Mouse (Mus musculus): ENCODE data around the gene Tfb2m. TPM values are rescaled to one million over a fixed set of nuclear protein-coding genes. Genes with fewer than 3 reads are reported as not detected.
A peak's percentile ranks its signal among the peaks of the same experiment; 100 is the strongest.

Tfb2m gene
- total and polyA plus RNA-seq, 3 experiments = 19.3 to 20.9 TPM; not detected in 1

DNA sequence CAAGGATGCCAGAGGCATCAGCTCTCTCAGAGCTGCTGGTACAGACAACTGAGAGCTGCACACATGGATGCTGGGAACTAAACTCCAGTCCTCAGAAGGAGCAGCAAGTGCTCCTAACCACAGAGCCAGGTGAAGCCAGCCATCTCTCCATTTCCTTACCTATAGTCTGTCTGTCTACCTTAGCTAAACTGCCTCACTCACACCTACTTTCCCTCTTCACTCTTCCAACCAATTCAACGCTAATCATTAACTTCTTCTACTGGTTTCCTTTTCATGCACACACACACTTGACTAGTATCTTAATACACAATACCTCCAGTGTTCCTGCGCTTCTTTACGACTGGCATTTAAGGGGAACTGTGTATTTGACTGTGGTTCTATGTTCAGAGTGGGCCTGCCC is 6.2 kb downstream of the Tfb2m start:
- Histone ChIP-seq H3K4me1 (ENCODE audit: control insufficient read depth in 1 of 2, insufficient read depth in 2 of 2, low read length in 2 of 2) (peaks cover 5 to 7% of the 10 kb centered on the region in 2 experiments; a peak in 3 of 4 replicates), H3K27ac (ENCODE audit: control insufficient read depth, low read depth, low read length) (no peak overlapping the region), H3K36me3 (ENCODE audit: control insufficient read depth in 1 of 2, insufficient read depth in 2 of 2, low read length in 2 of 2) (peaks cover 4 to 19% of the 10 kb centered on the region in 2 experiments), H3K79me2 (ENCODE audit: control insufficient read depth, insufficient read depth, low read length, poor library complexity) (peaks cover 18% of the 10 kb centered on the region), H3K9ac (ENCODE audit: control insufficient read depth, low read depth, low read length, poor library complexity, severe bottlenecking) (no peak overlapping the region), H3K9me3 (replicated peaks; ENCODE audit: insufficient read depth, low read length) (no peaks in the 10 kb centered on the region), H3K4me3 (ENCODE audit: control insufficient read depth in 1 of 2, insufficient read depth in 1 of 2, low read depth in 2 of 2, low read length in 2 of 2) (no peak overlapping the region), H3K27me3 (ENCODE audit: control insufficient read depth in 1 of 2, insufficient read depth in 2 of 2, low read length in 2 of 2) (no peaks in the 10 kb centered on the region)
- DNase-seq (ENCODE audit: low read depth, low spot score) = no peak
- TF ChIP-seq POLR2AphosphoS5 (IDR thresholded peaks at IDR 0.05; ENCODE audit: borderline replicate concordance, low read depth, low read length) = no peak
- TF ChIP-seq SMC3 (IDR thresholded peaks at IDR 0.05; ENCODE audit: low read depth, low read length) = no peak
- TF ChIP-seq MAZ (IDR thresholded peaks at IDR 0.05; ENCODE audit: low read depth, low read length) = no peak
- no peak for TF ChIP-seq JUND (IDR thresholded peaks at IDR 0.05; ENCODE audit: low read depth, low read length)
- TF ChIP-seq TBP (IDR thresholded peaks at IDR 0.05; ENCODE audit: low read depth, low read length) = no peak
- no peak for TF ChIP-seq HCFC1 (IDR thresholded peaks at IDR 0.05; ENCODE audit: low read depth, low read length)
- TF ChIP-seq MYC (IDR thresholded peaks at IDR 0.05; ENCODE audit: low read depth, low read length) = no peak
- no peak for TF ChIP-seq USF1 (IDR thresholded peaks at IDR 0.05; ENCODE audit: low read depth, low read length)
- TF ChIP-seq ZMIZ1 (IDR thresholded peaks at IDR 0.05; ENCODE audit: low read depth, low read length) = no peak
- no peak for TF ChIP-seq USF2 (IDR thresholded peaks at IDR 0.05; ENCODE audit: borderline replicate concordance in 1 of 2, insufficient read depth in 1 of 2, low read depth in 1 of 2, low read length in 2 of 2)
- no peak for TF ChIP-seq KAT2A (conservative IDR thresholded peaks at IDR 0.05; ENCODE audit: low read depth, low read length)
- TF ChIP-seq ZKSCAN1 (IDR thresholded peaks at IDR 0.05; ENCODE audit: low read depth, low read length) = no peak
- no peak for TF ChIP-seq TAL1 (IDR thresholded peaks at IDR 0.05; ENCODE audit: low read length)
- TF ChIP-seq BHLHE40 (IDR thresholded peaks at IDR 0.05; ENCODE audit: borderline replicate concordance, low read depth, low read length) = no peak
- TF ChIP-seq EP300 (IDR thresholded peaks at IDR 0.05; ENCODE audit: low read depth in 1 of 2, low read length in 2 of 2) = no peak
- no peak for TF ChIP-seq MEF2A (IDR thresholded peaks at IDR 0.05; ENCODE audit: extremely low read depth, insufficient replicate concordance, low read depth, low read length, poor library complexity, severe bottlenecking)
- no peak for TF ChIP-seq NRF1 (IDR thresholded peaks at IDR 0.05; ENCODE audit: insufficient read depth, low read depth, low read length, poor library complexity, severe bottlenecking)
- no peak for TF ChIP-seq E2F4 (IDR thresholded peaks at IDR 0.05; ENCODE audit: borderline replicate concordance, low read depth, low read length)

DNA sequence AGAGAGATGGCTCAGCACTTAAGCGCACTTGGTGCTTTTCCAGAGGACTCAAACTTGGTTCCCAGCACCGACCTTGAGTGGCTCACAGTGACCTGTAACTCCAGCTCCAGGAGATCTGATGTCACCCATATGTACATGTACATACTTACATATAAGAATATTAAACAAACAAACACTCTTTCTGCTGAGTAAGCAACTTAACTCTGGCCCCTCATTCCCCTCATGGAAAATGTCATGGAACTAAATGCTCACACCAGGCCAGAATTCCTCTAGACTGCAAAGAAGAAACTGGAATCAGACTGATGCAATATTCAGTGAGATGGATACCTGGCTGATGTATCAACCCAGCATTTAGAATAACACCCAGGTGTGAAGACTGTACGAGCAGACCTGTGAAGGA is 7.0 kb downstream of the Tfb2m start:
- TF ChIP-seq EP300 (IDR thresholded peaks at IDR 0.05; ENCODE audit: low read depth in 1 of 2, low read length in 2 of 2) (no peak), NRF1 (IDR thresholded peaks at IDR 0.05; ENCODE audit: insufficient read depth, low read depth, low read length, poor library complexity, severe bottlenecking) (no peak), POLR2AphosphoS2 (IDR thresholded peaks at IDR 0.05; ENCODE audit: low read length) (no peak), CTCF (IDR thresholded peaks at IDR 0.05 in 2 of 3, conservative IDR thresholded peaks at IDR 0.05 in 1 of 3; ENCODE audit: control insufficient read depth in 1 of 3, insufficient read depth in 1 of 3, low read depth in 2 of 3, low read length in 3 of 3, poor library complexity in 1 of 3, severe bottlenecking in 1 of 3) (no peak), MAFK (IDR thresholded peaks at IDR 0.05; ENCODE audit: borderline replicate concordance, low read depth, low read length) (0 out of 2 replicates have a peak, but pooled peaks have one; percentile 57), JUND (IDR thresholded peaks at IDR 0.05; ENCODE audit: low read depth, low read length) (no peak), GABPA (IDR thresholded peaks at IDR 0.05; ENCODE audit: low read depth, low read length) (no peak)

More for the DNA sequence above, 7.0 kb downstream of the Tfb2m start:
- Histone ChIP-seq H3K9ac (ENCODE audit: control insufficient read depth, low read depth, low read length, poor library complexity, severe bottlenecking) (no peak overlapping the region), H3K4me1 (ENCODE audit: control insufficient read depth in 1 of 2, insufficient read depth in 2 of 2, low read length in 2 of 2) (peaks cover 3 to 5% of the 10 kb centered on the region in 2 experiments; a peak in 2 of 4 replicates), H3K79me2 (ENCODE audit: control insufficient read depth, insufficient read depth, low read length, poor library complexity) (peaks cover 11% of the 10 kb centered on the region), H3K27me3 (ENCODE audit: control insufficient read depth in 1 of 2, insufficient read depth in 2 of 2, low read length in 2 of 2) (no peaks in the 10 kb centered on the region), H3K27ac (ENCODE audit: control insufficient read depth, low read depth, low read length) (no peak overlapping the region), H3K4me3 (ENCODE audit: control insufficient read depth in 1 of 2, insufficient read depth in 1 of 2, low read depth in 2 of 2, low read length in 2 of 2) (no peak overlapping the region), H3K36me3 (ENCODE audit: control insufficient read depth in 1 of 2, insufficient read depth in 2 of 2, low read length in 2 of 2) (peaks cover 7 to 11% of the 10 kb centered on the region in 2 experiments), H3K9me3 (replicated peaks; ENCODE audit: insufficient read depth, low read length) (no peaks in the 10 kb centered on the region)
- DNase-seq (ENCODE audit: low read depth, low spot score) = no peak

Data from MEL (cell line).